Mouse (Mus musculus) ovary, adult 18-20 months (tissue): ENCODE results near the gene Uaca.

Source experiments
- DNase-seq: peaks from one replicate; pipeline ENCODE4 v3.0.0; 2022; ENCODE audit warnings: low spot score, mixed read lengths

Gene Uaca

DNA sequence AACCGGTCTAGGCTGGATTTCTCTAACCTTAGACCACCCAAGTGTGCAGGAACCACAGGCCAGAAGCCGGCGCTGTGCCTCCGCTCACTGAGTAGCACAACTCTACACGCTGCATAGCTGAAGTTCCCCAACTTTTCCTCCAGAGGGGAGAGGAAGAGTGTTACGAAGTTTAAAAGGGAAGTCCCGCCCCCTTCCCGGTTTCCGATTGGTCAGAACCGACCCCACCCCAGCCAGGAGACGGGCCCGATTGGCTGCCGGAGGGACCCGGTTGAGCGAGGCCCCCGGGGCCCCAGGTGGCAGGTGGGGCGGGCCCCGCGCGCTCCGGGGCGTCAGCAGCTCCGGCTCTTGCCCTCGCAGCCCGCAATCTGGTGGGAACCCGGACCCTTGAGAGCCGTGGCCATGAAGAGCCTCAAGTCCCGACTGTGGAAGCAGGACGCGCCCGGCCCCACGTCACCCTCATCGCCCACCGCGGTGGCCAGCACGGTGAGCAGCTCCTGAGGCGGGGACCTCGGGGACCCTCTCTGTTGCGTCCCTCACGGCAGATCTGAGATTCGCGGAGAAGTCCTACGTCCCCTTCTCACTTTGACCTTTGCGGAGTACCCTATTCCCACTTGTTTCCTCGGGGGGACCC is at the start of gene Uaca:
Uaca (plus strand) TSS at position 333 of the 631 bp plus-strand sequence.
- DNase-seq: peak; percentile 88

DNA sequence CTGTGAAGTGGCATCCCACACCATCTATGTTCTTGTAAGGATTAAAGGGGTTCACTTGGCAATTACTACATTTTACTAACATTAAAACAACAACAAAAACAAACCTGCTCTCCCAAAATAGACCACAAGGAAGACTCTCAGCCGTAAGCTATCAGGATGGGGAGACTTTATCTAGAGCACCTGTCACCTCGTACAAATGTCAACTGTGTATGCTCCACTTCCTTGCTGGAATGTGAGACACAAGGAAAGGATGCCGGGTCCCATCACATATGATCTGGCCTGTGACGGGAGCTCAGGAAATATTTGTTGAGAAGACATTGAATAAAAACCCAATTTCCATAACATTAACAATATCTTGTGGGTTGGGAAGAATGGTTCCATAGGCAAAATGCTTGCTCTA is 49.4 kb upstream of the Uaca start:
- no peak for DNase-seq

DNA sequence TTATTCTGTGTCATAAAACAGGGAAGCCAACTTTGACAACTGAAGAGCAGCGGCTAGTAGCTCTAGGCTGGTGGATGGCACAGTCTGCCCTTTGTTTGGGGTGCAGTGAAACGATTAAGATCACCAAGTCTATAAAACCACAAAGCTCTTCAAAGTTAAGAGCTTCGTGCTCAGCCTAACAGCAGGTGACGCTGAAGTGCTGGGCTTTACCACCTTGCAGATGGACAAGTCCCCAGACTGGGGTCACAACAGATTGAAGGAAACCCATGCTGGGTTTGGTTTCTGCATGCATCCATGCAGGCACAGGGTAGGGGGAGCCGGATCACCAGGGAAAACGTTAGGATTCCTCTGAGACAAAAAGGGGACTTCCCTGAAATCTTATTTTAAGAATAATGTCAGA is 47.8 kb upstream of the Uaca start:
- no peak for DNase-seq

DNA sequence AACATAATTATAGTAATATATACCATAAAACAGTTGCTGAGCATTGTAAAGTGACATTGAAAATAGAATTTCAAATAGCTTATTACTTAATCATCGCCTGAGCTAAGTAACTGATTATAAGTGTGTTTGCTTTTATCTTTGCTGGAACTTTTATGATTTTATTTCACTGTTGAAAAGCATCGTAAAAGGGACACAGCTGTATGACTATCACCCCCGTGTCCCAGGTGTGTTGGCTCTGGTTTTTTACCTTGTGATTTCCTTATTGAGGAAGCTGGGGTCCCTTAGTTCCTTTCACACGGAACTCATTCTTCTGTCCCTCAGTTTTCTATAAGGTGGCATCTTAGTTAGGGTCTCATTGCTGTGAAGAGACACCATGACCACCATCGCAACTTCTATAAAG is 46.7 kb upstream of the Uaca start:
- no peak for DNase-seq

DNA sequence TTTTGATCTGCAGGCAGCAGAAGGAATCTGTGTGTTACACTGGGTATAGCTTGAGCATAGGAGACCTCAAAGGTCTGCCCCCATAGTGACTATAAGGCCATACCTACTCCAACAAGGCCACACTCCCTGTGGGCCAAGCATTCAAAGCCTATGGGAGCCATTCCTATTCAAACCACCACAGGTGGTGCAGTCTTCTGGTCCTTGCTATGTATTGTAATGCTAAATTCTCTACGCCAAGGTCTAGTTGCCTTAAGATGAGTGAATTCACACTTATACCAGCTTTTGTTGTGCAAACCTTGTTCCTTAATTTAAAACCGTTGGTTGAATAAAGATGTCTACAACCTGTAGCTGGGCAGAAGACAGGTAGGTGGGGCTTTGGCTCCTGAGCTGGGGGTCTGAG is 46.2 kb upstream of the Uaca start:
- DNase-seq: no peak

DNA sequence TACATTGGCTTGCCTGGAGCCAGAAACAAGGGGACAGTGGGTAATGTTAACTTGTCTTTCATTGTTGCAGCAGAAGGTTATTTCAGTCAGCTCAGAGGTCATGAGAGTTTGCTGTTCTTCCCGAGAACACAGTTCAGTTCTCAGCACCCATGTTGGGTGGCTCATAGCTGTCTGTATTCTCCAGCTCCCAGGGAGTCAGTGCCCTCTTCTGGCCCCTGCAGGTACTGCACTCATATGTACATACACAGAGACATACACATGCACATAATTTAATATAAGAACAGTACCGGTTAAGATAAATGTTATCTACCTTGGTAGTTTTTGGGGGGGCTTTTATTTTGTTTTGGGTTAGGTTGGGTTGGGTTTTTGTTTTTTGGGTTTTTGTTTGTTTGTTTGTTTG is 45.2 kb upstream of the Uaca start:
- no peak for DNase-seq

DNA sequence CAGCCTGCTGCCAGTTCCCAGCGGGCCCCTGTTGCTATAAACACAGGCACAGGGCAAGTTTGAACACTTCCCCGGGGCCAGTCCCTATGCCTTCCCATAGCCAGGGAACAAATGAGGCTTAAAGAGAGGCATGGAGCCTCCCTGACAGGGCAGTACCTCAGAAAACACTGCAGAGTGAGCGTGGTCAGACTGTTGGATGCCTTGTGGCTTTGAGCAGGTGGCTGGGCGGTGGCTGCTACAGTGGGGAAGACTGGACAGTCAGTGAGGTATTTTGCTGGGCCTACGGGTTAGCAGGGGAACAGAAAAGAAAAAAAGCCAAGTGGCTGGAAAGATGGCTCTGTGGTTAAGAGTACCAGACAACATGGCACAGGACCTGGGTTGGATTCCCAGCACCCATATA is 43.2 kb upstream of the Uaca start:
- no peak for DNase-seq

DNA sequence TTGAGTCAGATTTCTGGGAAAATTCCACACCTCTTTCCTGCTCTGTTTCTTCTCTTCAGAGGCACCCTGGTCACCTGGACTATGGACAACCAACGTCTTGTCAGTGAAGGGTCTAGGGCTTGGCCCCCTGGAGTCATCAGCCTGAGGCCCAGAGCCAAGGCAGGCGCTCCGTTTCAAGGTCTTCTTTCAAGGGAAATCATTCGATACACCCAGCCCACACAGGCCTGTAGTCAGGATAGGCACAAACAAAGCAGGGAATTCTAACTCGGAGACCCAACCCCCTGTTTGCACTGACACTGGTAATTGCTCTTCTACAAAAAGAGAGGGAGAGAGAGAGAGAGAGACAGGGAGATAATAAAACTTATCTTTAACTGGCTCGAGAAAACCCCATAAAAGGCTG is 42.4 kb upstream of the Uaca start:
- no peak for DNase-seq

DNA sequence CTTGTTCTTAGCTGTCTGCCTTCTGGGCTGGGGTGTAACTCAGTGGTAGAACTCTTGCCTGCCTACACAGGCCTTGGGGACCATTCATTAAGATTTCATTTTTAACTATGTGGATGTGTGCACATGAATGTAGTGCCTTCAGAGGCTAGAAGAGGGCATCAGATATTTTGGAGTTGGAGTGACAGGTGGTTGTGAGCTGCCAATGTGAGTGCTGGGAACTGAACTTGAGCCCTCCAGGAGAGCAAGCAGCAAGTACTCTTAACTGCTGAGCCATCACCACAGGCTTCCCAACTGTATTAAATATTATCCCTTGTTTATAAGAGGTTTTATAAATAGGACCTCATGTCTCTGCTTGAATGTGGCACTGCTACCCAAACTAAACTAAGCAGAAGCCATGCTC is 41.7 kb upstream of the Uaca start:
- DNase-seq: no peak

DNA sequence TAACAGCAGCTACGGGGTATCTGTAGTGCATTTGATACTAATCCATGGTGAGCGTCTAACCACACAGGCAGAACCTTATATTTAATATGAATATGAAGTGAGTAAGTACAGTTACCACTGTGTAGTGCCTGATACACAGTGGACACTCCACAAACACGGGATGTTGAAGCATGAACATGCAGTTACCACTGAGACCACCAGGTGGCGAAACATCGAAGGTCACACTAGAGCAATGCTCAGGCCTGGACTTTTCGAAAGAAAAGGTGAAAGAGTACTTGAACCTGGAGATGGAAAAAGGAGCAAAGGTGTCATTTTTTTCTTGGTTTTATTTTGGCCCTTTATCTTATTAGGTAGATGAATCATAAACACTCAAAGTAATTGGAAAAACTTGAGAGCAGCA is 38.1 kb upstream of the Uaca start:
- no peak for DNase-seq

DNA sequence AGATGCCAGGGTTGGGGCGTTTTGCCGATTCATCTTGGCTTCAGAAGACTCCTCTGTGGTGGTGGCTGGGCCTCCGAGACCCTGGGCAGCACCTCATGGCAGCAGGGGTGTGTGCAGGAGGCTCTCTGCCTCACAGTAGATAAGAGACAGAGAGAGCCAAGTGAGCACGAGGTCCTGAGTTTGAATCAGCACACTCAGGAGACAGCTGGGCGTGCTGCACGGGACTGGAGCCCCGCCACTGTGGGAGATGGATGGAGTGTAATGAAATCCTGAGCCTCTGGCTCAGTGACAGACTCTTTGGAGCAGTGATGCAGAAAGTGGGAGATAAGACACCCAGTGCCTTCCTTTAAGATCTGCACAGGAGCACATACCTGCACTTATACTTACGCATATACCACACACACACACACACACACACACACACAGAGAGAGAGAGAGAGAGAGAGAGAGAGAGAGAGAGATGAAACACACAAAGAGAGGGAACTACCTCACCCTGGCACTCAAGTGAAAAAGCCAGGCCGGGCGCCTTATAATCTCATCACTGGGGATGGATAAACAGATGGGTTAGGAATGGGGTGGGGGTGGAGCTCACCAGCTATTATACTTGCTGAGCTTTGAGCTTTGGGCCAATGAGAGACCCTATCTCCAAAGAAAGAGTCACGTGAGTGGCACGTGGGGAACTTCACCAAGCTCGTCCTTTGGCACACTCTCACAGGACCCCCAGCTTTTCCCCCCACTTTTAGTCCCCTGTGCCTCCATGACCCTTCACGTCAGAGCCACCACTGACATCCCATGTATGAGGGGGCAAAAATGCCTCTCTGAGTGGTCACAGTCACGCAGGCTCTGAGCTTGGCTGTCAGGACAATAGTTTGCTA is 37.2 kb upstream of the Uaca start:
- no peak for DNase-seq

DNA sequence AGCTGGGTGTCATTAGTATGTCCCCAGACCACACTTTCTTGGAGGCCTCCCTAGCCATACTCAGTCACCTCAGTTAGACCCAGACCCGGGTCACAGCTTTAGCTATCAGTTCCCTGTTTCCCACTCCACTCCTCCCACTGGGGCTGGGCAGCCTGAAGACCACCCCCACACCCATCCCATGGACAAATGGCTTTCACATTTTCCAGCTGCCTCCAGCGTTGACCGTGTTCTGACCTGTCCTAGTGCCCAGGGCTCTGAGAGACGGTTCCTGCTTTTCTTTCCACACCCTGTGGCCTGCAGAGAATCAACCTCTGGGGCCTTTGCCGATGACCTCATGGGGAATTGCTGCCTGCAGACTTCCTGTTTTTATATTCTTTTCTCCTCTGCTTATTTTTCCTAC is 36.5 kb upstream of the Uaca start:
- no peak for DNase-seq

DNA sequence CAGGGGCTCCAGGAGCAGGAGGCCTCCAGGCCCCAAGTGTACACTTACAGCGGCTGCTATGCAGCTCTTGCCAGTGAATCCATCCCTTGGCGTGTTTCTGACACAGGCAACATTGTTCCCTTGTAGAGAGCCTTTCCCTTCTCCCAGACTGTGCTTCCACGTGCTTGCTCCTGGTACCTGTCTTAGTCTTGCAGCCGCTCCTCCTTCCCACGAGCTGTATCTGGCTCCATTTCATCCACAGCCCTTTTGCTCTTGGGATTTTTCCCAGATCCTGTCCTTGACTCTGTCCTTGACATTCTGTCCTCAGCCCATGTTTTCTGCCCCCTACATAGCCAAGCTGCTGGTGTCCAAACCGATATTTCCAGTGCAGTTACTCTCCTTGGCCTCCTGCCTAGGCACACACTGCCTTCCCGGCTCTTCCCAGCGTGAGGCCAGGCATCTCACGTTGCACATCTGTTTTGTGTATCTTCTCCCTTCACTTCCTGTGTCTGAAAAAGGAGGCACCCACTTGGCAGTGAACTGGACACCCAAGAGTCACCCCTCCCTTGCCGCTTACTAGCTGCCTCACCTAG is 34.8 kb upstream of the Uaca start:
- DNase-seq: peak; percentile 48

DNA sequence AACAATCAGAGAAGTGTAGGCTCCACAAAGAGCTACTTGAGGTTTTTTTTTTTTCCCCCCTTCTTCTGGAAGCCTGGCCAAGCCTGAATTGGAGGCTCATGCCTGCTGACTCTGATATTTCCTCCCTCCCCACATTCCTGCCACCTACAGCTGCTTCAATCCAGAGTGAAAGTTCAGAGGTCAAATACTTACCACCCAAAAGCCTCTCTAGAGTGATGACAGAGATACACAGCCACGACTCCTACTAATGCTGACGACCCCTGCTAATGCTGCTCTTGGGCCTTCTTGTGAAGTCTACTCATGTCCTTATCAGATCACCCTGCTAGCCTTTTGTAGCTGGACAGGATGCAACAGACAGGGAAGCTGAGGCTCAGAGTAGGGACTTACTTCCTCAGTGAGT is 29.2 kb upstream of the Uaca start:
- no peak for DNase-seq

DNA sequence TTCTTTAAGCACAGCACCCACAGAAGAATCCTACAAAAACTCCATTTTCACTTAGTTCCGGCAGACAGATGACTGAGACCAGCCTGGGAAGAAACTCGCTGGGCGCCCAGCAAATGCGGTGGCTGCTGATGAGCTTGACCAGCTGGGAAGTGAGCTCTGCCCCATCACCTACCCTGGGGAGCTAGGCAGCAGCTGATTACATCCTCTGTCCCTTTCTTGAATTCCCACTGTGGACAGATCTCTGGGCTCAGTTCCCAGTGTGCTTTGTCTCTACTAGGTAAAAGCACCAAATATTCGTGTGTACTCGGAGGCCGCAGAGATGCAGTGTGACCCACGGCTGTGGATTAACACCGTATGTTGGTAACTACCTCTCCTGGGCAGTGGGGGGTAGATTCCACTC is 25.9 kb upstream of the Uaca start:
- DNase-seq: no peak

DNA sequence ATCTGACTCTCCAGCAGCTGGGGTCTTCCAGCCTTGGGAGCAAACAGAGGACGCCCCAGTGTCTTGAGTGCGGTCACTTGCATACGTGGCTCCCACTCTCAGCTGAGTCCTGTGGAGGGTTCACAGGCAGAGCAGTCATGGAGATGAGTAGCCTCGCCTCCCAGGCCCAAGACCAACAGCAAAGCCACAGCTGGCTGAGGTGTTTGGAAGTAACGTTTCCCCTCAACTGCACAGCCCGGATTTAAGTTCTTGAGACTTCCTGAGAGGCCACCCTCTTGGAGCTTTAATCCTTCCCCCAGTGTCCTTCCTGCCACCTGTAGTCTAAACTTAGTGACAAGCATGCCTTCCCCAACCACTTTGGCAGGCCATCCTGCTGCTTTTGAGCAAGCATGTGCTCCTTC is 24.6 kb upstream of the Uaca start:
- DNase-seq: no peak

DNA sequence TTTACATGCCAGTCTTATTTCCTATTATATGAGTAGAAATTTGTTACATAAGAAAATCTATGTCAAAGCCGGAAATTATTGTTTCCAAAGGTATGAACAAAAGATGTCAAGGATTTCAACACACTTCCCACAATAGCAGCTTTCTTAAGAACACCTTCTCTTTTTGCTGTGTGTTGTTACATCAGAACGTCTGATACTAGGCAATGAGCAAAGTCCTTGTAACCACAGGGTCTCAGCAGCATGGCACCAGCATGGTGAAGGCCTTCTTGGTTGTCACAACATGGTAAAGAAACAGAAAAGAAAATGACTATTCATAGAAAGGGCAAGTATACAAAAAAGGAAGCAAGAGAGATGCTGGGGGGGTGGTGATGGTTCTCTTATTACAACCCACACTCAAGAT is 20.6 kb upstream of the Uaca start:
- DNase-seq: no peak

DNA sequence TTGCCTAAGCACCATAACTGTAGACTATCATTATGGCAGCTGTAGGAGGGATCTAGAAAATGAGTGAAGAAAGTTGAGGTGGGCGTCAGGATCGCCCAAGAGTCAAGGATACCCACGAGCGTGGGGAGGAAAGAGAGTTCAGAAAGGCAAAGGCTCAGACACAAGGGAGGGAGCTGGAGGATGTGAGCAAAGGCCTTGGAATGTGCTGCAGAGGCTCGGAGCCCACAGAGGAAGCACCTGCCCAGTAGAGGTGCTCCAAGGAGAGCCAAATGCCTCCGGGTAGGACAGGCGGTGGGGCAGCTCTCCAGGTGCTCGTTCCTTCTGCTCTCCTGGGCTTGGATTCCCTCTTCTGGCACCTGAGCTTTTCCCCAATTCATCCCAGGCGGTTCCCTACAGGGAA is 17.4 kb upstream of the Uaca start:
- no peak for DNase-seq

DNA sequence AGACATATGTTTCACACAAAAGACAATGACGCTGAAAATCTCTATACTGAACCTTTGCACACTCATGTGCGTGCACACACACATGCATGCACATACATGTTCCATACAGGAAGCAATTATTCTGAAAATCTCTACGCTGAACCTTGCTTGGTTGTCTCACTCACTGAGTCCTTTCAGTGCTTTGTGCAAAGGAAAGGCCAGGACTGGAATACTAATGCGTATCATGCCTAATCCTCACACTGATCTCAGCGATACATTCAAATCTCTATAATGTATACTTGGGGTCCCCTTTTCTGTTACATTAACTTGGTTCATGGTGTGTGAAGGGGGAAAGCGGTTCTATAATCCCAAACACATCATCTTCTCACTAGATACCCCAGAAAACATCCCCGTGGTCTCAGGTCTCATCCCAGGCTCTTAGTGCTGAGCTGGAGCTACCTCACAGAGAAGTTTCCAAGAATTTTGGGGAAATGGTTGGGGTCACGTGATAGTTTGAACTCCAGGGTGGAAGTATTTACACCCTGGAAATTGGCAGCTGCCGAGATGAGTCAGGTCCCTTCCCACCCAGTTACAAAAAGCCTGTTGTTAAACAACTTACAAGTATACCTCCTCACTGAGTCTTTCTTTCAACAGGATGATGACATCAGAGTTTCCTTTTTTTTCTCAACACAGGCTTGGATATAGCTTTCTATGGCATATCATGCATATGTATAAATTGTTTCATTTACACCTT is 12.1 kb upstream of the Uaca start:
- DNase-seq: no peak

DNA sequence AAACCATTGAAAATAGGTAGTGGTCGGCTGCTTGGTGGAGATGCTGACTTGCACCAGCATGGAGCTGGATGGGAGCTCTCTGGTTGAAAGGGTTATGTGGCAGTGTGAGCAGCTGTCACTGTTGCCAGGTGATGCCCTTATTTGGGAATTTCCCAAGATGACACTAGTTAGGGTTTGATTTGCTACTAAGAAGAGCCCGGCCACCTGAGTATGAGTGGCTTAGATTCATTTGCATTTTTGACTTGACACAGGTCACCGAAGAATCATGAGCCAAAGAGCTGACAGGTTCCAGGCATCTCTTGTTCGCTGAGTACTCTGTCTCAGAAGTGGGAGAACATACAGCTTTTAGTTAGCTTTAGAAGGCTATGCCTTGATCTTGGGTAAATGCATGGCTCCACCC is 9.3 kb upstream of the Uaca start:
- DNase-seq: no peak

DNA sequence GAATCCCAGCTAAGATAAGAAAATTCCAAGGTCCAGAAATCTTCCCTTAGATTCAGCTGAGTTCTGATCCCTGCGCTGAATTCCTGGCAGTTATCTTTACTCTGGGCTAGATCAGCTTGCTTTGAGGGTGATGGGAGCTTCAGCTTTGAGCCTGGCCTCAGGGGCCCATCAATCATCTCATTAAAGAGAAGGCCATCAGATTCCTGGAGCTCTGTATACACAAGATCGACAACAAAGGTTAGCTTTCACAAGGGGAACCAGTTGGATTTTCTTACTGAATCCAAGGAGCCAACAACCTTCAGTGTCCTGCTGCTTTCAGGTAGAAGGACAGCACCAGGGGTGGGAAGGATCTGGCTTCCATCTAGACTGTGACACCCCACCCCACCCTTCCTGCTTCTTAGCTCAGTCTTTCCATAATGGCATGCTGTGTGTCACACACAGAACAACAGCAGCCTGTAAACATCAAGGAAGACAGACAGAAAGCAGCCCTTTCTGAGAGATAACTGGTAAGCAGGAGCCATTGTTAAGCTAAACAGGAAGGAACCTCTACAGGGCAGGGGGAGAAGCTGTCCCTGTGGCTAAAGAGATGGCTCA is 6.7 kb upstream of the Uaca start:
- no peak for DNase-seq

DNA sequence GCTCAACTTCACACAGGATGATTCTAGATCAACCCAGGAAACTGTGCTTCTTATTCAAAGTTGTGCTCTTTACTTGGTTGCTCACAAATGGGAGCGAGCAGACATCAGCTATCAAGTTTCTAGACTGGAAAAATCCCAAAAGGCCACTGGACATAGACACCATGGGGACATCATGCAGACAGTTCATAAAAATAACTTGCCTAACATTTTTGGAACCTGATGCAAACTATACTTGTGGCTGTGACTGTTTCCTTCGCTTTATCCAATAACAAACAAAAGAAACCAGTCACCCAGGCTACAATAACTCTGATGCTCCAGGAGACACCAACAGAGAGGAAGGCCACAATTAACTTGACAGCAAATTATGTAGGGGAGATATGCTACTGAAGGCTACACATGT is 4.1 kb upstream of the Uaca start:
- no peak for DNase-seq
